29 mouse cellular contexts compared by ENCODE assay signal in the genomic region with DNA sequence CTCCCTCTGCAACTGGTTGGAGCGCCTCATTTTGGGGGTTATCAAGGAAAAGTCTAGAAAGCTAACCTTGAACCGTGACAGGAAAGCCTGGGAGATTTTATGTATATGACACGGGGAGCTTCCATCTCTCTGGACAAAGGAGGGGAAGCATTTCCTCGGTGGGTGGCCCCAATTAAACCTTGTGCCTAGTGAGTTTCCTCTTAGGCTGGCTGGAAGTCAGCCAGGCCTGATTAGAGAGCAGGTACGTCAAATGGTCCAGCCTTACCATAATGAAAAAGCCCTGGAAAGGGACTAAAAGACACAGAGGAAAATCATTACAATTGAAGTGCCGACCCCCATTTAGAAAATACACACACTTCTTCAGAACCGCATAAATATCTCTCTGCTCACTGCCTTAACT. TPM values are rescaled to one million over a fixed set of nuclear protein-coding genes. Genes with fewer than 3 reads are reported as not detected.
"Had no signal": no experiment of that assay in that cellular context is flagged by ENCODE, and none has a peak within 500 bp of the region (broad histone marks: within the 10 kb centered on the region; RNA-seq: fewer than 3 reads in every experiment).

No protein-coding gene starts in this region.

- H3K27ac ChIP-seq: gastrocnemius, adult 2 months; heart, adult 2 months; heart, embryonic 13.5 days; heart, embryonic 15.5 days; hindbrain, embryonic 13.5 days; hindbrain, embryonic 15.5 days; hindbrain, postnatal 0 days; kidney, embryonic 15.5 days; kidney, postnatal 0 days; limb, embryonic 13.5 days; limb, embryonic 15.5 days; liver, embryonic 12.5 days; liver, embryonic 14.5 days had no signal

- H3K9me3 ChIP-seq: heart, embryonic 13.5 days; heart, embryonic 15.5 days; hindbrain, embryonic 13.5 days; hindbrain, embryonic 15.5 days; kidney, embryonic 15.5 days; liver, embryonic 12.5 days had no signal

- H3K4me1 ChIP-seq: heart, embryonic 13.5 days; heart, embryonic 15.5 days; hindbrain, embryonic 13.5 days; hindbrain, embryonic 15.5 days; kidney, embryonic 15.5 days; limb, embryonic 15.5 days; liver, embryonic 12.5 days had no signal

- H3K4me2 ChIP-seq: heart, embryonic 11.5 days; heart, embryonic 13.5 days; heart, embryonic 15.5 days; hindbrain, embryonic 13.5 days; hindbrain, embryonic 15.5 days; kidney, embryonic 15.5 days; limb, embryonic 13.5 days; limb, embryonic 15.5 days; liver, embryonic 12.5 days had no signal

- H3K27me3 ChIP-seq: heart, embryonic 13.5 days; heart, embryonic 15.5 days; hindbrain, embryonic 13.5 days; hindbrain, embryonic 15.5 days; kidney, embryonic 15.5 days; limb, embryonic 15.5 days; liver, embryonic 12.5 days had no signal

- H3K9ac ChIP-seq: heart, embryonic 13.5 days; heart, embryonic 15.5 days; hindbrain, embryonic 13.5 days; hindbrain, embryonic 15.5 days; kidney, embryonic 15.5 days; limb, embryonic 13.5 days; limb, embryonic 15.5 days; liver, embryonic 12.5 days; liver, embryonic 14.5 days had no signal

- DNase-seq: gastrocnemius, adult 2 months; gastrocnemius, postnatal 14 days; gastrocnemius, postnatal 36 days; heart, adult 2 months; heart, postnatal 14 days; heart, postnatal 36 days; kidney, adult 11 months; kidney, adult 2 months; kidney, adult 9 months; kidney, postnatal 14 days; kidney, postnatal 36 days; layer of hippocampus, adult 9-11 months; layer of hippocampus, postnatal 36 days; left cerebral cortex, postnatal 4 days had no signal

- H3K36me3 ChIP-seq: heart, embryonic 13.5 days; heart, embryonic 15.5 days; hindbrain, embryonic 13.5 days; hindbrain, embryonic 15.5 days; kidney, embryonic 15.5 days; limb, embryonic 13.5 days; limb, embryonic 15.5 days; liver, embryonic 12.5 days had no signal

- ATAC-seq: hindbrain, postnatal 0 days; intestine, embryonic 16.5 days; liver, embryonic 12.5 days had no signal

- H3K4me3 ChIP-seq: gastrocnemius, adult 2 months; heart, adult 2 months; heart, embryonic 13.5 days; heart, embryonic 15.5 days; hindbrain, embryonic 13.5 days; hindbrain, embryonic 15.5 days; kidney, embryonic 15.5 days; limb, embryonic 13.5 days; limb, embryonic 15.5 days; liver, embryonic 12.5 days had no signal

RNA-seq across cellular contexts. Expression of a gene that starts 10.3 kb away (rescaled TPM):
- total RNA-seq: heart, adult 2 months; heart, postnatal 36 days; hematopoietic stem cell, adult 5-6 weeks had no signal
- polyA plus RNA-seq: kidney, adult 2 months; liver, adult 2 months had no signal
